Mouse (Mus musculus): ENCODE measurements around the gene Rnft2.

Rnft2 gene

DNA sequence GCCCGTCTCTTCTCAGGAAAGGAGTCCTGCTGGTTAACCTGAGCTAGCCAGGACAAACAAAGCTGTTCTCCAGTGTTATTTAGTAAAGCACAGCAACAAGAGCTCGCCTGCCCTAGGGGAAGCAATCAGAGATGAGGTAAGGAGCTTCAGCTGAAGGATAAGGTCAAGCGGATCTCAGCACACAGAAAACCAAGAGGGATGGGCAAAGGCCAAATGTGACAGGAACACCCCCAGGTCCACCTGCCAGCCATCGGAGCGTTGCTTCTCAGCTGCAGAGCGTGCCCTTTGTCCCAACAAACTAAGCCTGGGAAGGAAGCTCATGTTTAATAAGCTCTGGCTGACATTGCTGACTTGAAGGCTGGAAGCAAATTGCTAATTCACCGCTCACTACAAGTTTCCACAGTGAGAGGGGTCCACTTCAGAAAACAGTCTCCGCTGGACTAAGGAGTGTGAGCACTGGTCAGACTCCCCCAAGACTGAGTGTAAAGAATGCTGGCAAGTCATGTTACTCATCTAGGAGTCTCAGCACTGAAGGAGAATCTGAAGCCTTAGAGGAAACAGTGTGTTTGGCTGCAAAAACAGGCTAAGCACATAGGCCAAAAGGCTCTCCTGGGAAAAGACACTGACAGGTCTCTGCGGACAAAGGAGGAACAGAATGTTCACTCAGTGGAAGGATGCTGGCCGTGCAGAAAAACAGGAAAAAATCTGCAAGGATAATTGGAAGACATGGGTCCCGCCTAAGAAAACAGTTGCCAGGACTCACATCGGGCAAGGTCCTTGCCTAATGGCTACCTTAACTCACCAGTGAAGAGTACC is 101.5 kb downstream of the Rnft2 start:
- DNase-seq (ENCODE audit: inconsistent age in 2 of 2, low spot score in 1 of 2) = peak in 1 of 2 experiments; percentile 34

DNA sequence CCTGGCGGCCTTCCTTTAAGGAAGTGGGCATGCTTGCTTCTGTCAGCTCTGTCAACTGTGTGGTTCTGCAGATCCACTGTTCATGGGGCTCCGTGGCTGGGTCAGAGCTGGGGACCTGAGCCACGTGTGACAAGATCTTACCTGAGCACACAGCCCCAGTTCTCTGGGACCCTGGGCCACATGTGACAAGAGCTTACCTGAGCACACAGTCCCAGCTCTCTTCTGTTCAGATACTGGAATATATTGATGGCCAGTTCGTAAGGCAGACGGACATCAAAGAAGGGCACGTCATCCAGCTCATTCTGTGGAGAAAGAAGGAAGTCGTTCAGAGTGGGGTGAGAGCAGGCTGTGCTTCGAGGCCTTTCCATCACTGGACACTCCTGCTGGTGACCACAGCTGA is 102.4 kb downstream of the Rnft2 start:
- no peak for DNase-seq (ENCODE audit: inconsistent age in 2 of 2, low spot score in 1 of 2)

Data from adrenal gland, adult (tissue).